ENCODE assay signal across 10 mouse cellular contexts in the genomic region with DNA sequence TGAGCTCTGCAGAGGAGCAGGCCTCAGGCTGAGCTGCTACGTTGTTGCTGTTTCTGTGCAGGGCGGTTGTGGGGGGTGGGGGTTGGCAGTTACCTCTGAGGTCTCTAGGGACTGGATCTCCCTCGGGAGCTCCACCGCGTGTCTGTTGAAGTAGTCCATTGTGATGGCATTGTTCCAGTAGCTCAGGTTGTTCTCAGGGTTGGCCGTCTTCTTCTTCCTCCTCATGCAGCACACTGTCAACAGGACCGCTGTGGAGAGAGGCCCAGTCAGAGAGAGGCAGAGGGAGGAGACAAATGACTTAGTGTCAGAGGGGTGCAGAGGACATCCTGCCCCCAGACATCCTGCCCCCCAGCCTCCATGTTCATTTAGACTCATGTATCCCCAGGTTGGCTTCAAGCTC. TPM values are rescaled to one million over a fixed set of nuclear protein-coding genes. Genes with fewer than 3 reads are reported as not detected.
DNase-seq lines count a peak whose midpoint lies in the region; ATAC-seq lines count a peak whose summit lies in the region.
"Had no signal": no experiment of that assay in that cellular context is flagged by ENCODE, and none has a peak within 500 bp of the region (broad histone marks: within the 10 kb centered on the region; RNA-seq: fewer than 3 reads in every experiment).

No protein-coding gene starts in this region.

- H3K36me3 ChIP-seq in heart, embryonic 13.5 days, result peaks cover 13% of the 10 kb centered on the region
- H3K36me3 ChIP-seq in heart, embryonic 10.5 days, result peaks cover 20% of the 10 kb centered on the region
- peaks cover 7% of the 10 kb centered on the region; the same call in 1 of the 2 replicates for H3K36me3 ChIP-seq in forebrain, embryonic 14.5 days (ENCODE audit: control insufficient read depth, insufficient read depth, low read length)
- H3K36me3 ChIP-seq in hindbrain, embryonic 14.5 days (replicated peaks; ENCODE audit: control insufficient read depth, insufficient read depth), result no peaks in the 10 kb centered on the region
- H3K36me3 ChIP-seq: limb, embryonic 12.5 days had no signal

- no peak for ATAC-seq in heart, embryonic 13.5 days (ENCODE audit: extremely low read depth, insufficient number of reproducible peaks, low FRiP score, low TSS enrichment)
- no peak for ATAC-seq in forebrain, embryonic 14.5 days
- ATAC-seq in hindbrain, embryonic 14.5 days (ENCODE audit: low FRiP score), result no peak

- WGBS in heart, embryonic 13.5 days, result 32% methylated on average over 6 of the region's 7 CpGs
- WGBS in heart, embryonic 10.5 days, result 45% methylated on average over 7 of the region's 7 CpGs
- 63% methylated on average over 7 of the region's 7 CpGs for WGBS in forebrain, embryonic 14.5 days
- WGBS in hindbrain, embryonic 14.5 days, result 63% methylated on average over 7 of the region's 7 CpGs

- no peaks in the 10 kb centered on the region for H3K27me3 ChIP-seq in heart, embryonic 13.5 days (replicated peaks)
- no peaks in the 10 kb centered on the region for H3K27me3 ChIP-seq in heart, embryonic 10.5 days (ENCODE audit: insufficient read depth, poor library complexity, severe bottlenecking)
- no peaks in the 10 kb centered on the region for H3K27me3 ChIP-seq in forebrain, embryonic 14.5 days (replicated peaks; ENCODE audit: control insufficient read depth, insufficient read depth, low read length)
- no peaks in the 10 kb centered on the region for H3K27me3 ChIP-seq in hindbrain, embryonic 14.5 days (ENCODE audit: control insufficient read depth, insufficient read depth, low read length)

- peaks cover 82% of the 10 kb centered on the region for H3K4me1 ChIP-seq in heart, embryonic 13.5 days
- peaks cover 82% of the 10 kb centered on the region for H3K4me1 ChIP-seq in heart, embryonic 10.5 days
- no peaks in the 10 kb centered on the region for H3K4me1 ChIP-seq in forebrain, embryonic 14.5 days (ENCODE audit: control insufficient read depth, insufficient read depth, low read length)
- no peaks in the 10 kb centered on the region for H3K4me1 ChIP-seq in hindbrain, embryonic 14.5 days (replicated peaks; ENCODE audit: control insufficient read depth, insufficient read depth, low read length)

- no peak overlapping the region for H3K4me3 ChIP-seq in heart, embryonic 13.5 days
- H3K4me3 ChIP-seq in heart, embryonic 10.5 days, result no peak overlapping the region
- no peak overlapping the region for H3K4me3 ChIP-seq in forebrain, embryonic 14.5 days (ENCODE audit: low read depth, low read length)
- H3K4me3 ChIP-seq in hindbrain, embryonic 14.5 days (replicated peaks; ENCODE audit: low read length), result no peak overlapping the region
- H3K4me3 ChIP-seq: limb, embryonic 12.5 days had no signal

- H3K27ac ChIP-seq in heart, embryonic 13.5 days (replicated peaks), result no peak overlapping the region
- no peak overlapping the region; the same call in 1 of the 2 replicates for H3K27ac ChIP-seq in heart, embryonic 10.5 days
- no peak overlapping the region for H3K27ac ChIP-seq in forebrain, embryonic 14.5 days (ENCODE audit: low read depth, low read length)
- no peak overlapping the region for H3K27ac ChIP-seq in hindbrain, embryonic 14.5 days
- H3K27ac ChIP-seq: limb, embryonic 12.5 days had no signal

- peak overlapping the region; percentile 61 for H3K9ac ChIP-seq in heart, embryonic 13.5 days
- no peak overlapping the region for H3K9ac ChIP-seq in forebrain, embryonic 14.5 days (ENCODE audit: low read length)
- no peak overlapping the region for H3K9ac ChIP-seq in hindbrain, embryonic 14.5 days
- H3K9ac ChIP-seq: limb, embryonic 12.5 days had no signal

- H3K4me2 ChIP-seq in heart, embryonic 13.5 days, result no peak overlapping the region
- no peak overlapping the region for H3K4me2 ChIP-seq in forebrain, embryonic 14.5 days (ENCODE audit: low read length)
- no peak overlapping the region for H3K4me2 ChIP-seq in hindbrain, embryonic 14.5 days (replicated peaks)
- H3K4me2 ChIP-seq: limb, embryonic 12.5 days had no signal

- no peaks in the 10 kb centered on the region for H3K9me3 ChIP-seq in heart, embryonic 13.5 days
- no peaks in the 10 kb centered on the region for H3K9me3 ChIP-seq in heart, embryonic 10.5 days
- H3K9me3 ChIP-seq in forebrain, embryonic 14.5 days (replicated peaks; ENCODE audit: control insufficient read depth, low read length), result no peaks in the 10 kb centered on the region
- no peaks in the 10 kb centered on the region for H3K9me3 ChIP-seq in hindbrain, embryonic 14.5 days (ENCODE audit: control insufficient read depth, low read length)
- H3K9me3 ChIP-seq: limb, embryonic 12.5 days had no signal

- DNase-seq in heart, embryonic 10.5 days (ENCODE audit: low spot score), result no peak
- peak; percentile 0 for DNase-seq in right cerebral cortex, postnatal 14 days
- no peak for DNase-seq in right cerebral cortex, postnatal 25 days
- peak; percentile 73 to 76 for DNase-seq in spleen, adult 18-20 months
- DNase-seq in thymus, postnatal 25 days, result peak; percentile 59
- no peak for DNase-seq in forebrain, embryonic 14.5 days (ENCODE audit: low spot score)
- no peak for DNase-seq in hindbrain, embryonic 14.5 days (ENCODE audit: low spot score)
- DNase-seq: lung, postnatal 14 days had no signal

RNA-seq across cellular contexts. Expression of a gene that starts 8.9 kb away (rescaled TPM):
- 0.69 and 1.1 TPM in 2 replicates for polyA plus RNA-seq in heart, embryonic 13.5 days (2015; fragmentation: Nextera tagmentation; extraction: Ambion mirVana)
- polyA plus RNA-seq in heart, embryonic 10.5 days (2016; fragmentation: Nextera tagmentation; extraction: Ambion mirVana), result 0.39 and 0.74 TPM in 2 replicates
- 1.5 and 1.7 TPM in 2 replicates for polyA plus RNA-seq in forebrain, embryonic 14.5 days (2014; fragmentation: Nextera tagmentation; extraction: Ambion mirVana)
- 3.5 and 4.1 TPM in 2 replicates for polyA plus RNA-seq in hindbrain, embryonic 14.5 days (2014; fragmentation: Nextera tagmentation; extraction: Ambion mirVana)

Comparison
In these comparisons a context has a peak if more than half of its experiments do, and no peak if none do; other contexts are left out.
1. DNase-seq: peak in right cerebral cortex, postnatal 14 days (single experiment), spleen, adult 18-20 months (2 of 2) and thymus, postnatal 25 days (single experiment); none in heart, embryonic 10.5 days (single experiment), right cerebral cortex, postnatal 25 days (single experiment), forebrain, embryonic 14.5 days (single experiment) and hindbrain, embryonic 14.5 days (single experiment).